Mouse (Mus musculus): Measurements from ENCODE around the gene S100pbp. TPM values are rescaled to one million over a fixed set of nuclear protein-coding genes. Genes with fewer than 3 reads are reported as not detected.
"Not testable (repeated sequence)": the region's sequence is repeated elsewhere in the genome, so short reads cannot be mapped to it uniquely, and the experiment has no call there.

Gene S100pbp
- polyA plus RNA-seq, 1 experiment from 2014 or later = 23.2 TPM

DNA sequence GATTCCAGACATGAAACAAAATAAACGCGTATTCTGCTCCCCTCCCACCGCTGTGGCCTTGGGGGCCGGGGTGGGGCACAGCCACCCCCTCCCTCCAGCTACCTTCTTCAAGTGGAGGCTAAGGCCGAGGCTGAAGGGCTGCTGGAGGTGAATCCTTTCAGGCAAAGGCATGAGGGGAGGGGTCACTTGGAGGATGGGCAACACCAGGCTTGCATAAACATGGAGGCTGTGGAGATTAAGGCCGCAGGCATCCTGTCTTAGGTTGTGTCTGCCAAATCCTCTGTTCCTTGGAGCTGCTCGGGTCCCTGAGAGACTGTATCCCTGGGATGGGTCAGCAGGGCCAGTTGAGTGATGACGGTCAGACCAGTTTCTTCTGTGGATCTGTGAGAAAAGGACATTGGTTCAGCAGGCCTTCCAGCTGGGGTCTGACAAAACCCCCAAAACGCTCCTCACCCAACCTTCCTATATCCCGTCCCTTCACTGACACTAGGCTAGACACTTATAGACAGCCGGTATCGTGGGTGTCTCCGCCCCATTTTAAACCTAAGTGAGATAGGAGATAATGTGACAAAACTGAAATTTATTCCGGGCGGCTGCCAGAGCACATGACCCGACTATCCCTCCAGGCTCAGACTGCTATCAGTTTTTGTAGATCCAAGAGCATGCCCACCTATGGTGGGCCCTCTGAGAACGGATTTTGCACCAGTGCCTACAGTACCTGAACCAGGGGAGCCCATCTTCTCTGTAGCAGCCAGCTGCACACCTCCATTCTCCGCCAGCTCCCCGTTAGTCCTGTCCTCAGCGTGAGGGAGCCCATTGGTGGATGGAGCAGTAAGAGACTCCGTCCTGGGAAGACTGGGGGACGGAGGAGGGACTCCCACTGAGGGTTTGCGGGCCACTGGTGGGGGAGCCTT, 31.8 kb upstream of the S100pbp start:
- H3K4me3 ChIP-seq (ENCODE audit: low read length) = no peak overlapping the region
- no peak for ATAC-seq (ENCODE audit: low FRiP score, low TSS enrichment)
- H3K9me3 ChIP-seq (ENCODE audit: low read length) = no peaks in the 10 kb centered on the region
- H3K27me3 ChIP-seq (ENCODE audit: insufficient read depth, low read length) = no peaks in the 10 kb centered on the region
- no peak overlapping the region for H3K9ac ChIP-seq (replicated peaks; ENCODE audit: low read length)
- no peak overlapping the region for H3K4me2 ChIP-seq (replicated peaks; ENCODE audit: low read depth, low read length)
- 80% methylated on average over 23 of the region's 23 CpGs for WGBS
- H3K36me3 ChIP-seq (ENCODE audit: insufficient read depth, low read length) = peaks cover 68% of the 10 kb centered on the region
- peaks cover 21% of the 10 kb centered on the region for H3K4me1 ChIP-seq (ENCODE audit: insufficient read depth, low read length)
- no peak overlapping the region for H3K27ac ChIP-seq (ENCODE audit: low read length)

DNA sequence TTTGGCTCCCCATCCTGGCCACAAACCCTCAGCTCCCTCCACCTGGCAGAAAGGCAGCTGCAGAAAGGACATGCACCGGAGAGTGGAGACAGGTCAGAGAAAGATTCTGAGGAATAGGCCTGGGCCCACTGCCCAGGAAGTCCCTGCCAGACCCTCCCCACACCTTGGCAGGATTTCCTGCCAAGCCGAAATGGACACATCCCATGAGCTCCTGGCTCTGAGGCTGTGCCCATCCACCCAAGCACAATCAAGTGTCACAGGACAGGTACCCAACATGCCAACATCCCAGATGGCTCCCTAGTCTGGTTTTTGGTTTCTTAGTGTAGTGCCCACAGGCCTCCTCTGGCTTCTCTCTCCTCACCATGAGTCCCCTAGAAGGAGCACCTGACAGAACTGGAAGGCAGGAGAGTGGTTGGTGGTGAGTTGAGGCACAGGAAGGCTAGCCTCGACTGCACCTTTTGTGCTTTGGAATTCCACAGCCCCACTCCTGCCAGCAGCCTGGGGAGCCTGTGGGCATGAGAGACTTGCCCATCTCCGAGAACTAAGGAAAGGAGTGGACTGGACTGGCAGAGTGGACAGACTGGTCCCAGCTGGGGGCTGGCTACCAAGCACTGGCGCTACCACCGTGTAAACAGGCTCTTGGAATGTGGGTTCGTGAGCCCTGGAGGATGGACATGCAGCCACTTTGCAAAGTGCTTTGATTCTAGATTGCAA, 31.0 kb upstream of the S100pbp start:
- 78% methylated on average over 7 of the region's 7 CpGs for WGBS
- Histone ChIP-seq H3K9ac (replicated peaks; ENCODE audit: low read length) (no peak overlapping the region), H3K4me3 (ENCODE audit: low read length) (no peak overlapping the region), H3K4me2 (replicated peaks; ENCODE audit: low read depth, low read length) (no peak overlapping the region), H3K9me3 (ENCODE audit: low read length) (no peaks in the 10 kb centered on the region), H3K27ac (ENCODE audit: low read length) (no peak overlapping the region), H3K4me1 (ENCODE audit: insufficient read depth, low read length) (peaks cover 14% of the 10 kb centered on the region), H3K27me3 (ENCODE audit: insufficient read depth, low read length) (no peaks in the 10 kb centered on the region), H3K36me3 (ENCODE audit: insufficient read depth, low read length) (peaks cover 73% of the 10 kb centered on the region)
- no peak for ATAC-seq (ENCODE audit: low FRiP score, low TSS enrichment)

DNA sequence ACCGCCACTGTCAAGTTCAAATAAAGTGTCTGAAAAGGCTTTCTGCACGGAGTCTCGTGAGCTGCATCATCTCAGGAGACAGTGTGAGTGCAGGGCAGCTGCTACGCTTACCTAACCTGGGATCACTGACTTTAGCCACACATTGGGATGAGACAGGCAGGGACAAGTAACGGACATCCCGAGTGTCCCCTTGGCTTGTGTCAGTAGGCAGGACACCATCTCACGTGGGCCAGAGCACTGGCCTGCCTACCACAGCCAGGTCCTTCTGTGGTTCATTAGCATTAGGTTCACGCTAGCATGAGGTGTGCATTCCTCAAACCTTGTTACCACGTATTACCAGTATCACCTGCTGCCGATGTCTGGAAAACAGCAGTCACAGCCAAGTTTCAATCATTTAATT, 29.7 kb upstream of the S100pbp start:
- H3K36me3 ChIP-seq (ENCODE audit: insufficient read depth, low read length) = peaks cover 75% of the 10 kb centered on the region

DNA sequence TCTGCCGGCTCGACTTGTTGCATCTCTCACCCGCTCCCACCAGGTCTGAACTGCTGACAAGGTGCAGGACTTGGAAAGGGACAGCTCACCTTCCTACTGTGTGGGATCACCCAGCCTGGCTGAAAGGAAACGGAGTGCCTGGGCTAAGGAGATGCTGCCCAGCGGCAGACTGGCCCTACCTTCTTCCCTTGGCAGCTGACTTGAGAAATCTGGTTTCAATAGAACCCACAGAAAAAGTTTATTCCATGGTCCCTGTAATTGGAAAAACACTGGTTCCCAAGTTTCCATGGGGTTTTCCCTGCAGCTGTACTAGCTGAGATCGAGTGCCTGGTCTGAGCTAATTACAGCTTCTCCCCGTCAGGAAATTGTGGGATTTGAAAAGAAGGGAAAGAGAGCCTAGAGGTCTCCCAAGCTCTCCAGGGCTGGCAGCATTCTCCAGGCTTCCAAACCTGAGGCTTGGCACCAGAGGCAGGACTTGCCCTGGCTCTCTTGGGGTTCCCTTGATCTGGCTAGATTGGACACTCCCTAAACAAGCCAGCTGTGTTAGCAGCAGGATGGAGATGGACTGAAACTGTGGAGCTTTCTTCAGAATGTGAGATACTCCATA, 29.1 kb upstream of the S100pbp start:
- no peaks in the 10 kb centered on the region for H3K9me3 ChIP-seq (ENCODE audit: low read length)
- H3K27me3 ChIP-seq (ENCODE audit: insufficient read depth, low read length) = no peaks in the 10 kb centered on the region
- WGBS = 80% methylated on average over 7 of the region's 7 CpGs
- H3K27ac ChIP-seq (ENCODE audit: low read length) = no peak overlapping the region
- H3K36me3 ChIP-seq (ENCODE audit: insufficient read depth, low read length) = peaks cover 80% of the 10 kb centered on the region
- H3K9ac ChIP-seq (replicated peaks; ENCODE audit: low read length) = no peak overlapping the region
- peaks cover 10% of the 10 kb centered on the region for H3K4me1 ChIP-seq (ENCODE audit: insufficient read depth, low read length)
- H3K4me2 ChIP-seq (replicated peaks; ENCODE audit: low read depth, low read length) = no peak overlapping the region
- no peak for ATAC-seq (ENCODE audit: low FRiP score, low TSS enrichment)
- no peak overlapping the region for H3K4me3 ChIP-seq (ENCODE audit: low read length)

More for the DNA sequence above, 29.7 kb upstream of the S100pbp start:
- no peak overlapping the region for H3K4me3 ChIP-seq (ENCODE audit: low read length)
- no peaks in the 10 kb centered on the region for H3K9me3 ChIP-seq (ENCODE audit: low read length)
- peaks cover 13% of the 10 kb centered on the region for H3K4me1 ChIP-seq (ENCODE audit: insufficient read depth, low read length)
- no peaks in the 10 kb centered on the region for H3K27me3 ChIP-seq (ENCODE audit: insufficient read depth, low read length)
- WGBS = 88% methylated on average over 10 of the region's 10 CpGs
- no peak overlapping the region for H3K27ac ChIP-seq (ENCODE audit: low read length)
- no peak for ATAC-seq (ENCODE audit: low FRiP score, low TSS enrichment)
- H3K4me2 ChIP-seq (replicated peaks; ENCODE audit: low read depth, low read length) = no peak overlapping the region
- no peak overlapping the region for H3K9ac ChIP-seq (replicated peaks; ENCODE audit: low read length)

DNA sequence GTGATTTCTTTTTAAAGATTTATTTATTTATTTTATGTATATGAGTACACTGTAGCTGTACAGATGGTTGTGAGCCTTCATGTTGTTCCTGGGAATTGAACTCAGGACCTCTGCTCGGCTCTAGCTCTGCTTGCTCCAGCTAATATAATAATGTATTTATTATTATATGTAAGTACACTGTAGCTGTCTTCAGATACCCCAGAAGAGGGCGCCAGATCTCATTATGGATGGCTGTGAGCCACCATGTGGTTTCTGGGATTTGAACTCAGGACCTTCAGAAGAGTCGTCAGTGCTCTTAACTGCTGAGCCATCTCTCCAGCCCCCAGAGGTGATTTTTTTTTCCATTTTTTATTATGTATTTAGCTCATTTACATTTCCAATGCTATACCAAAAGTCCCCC, 23.0 kb upstream of the S100pbp start:
- H3K27me3 ChIP-seq (ENCODE audit: insufficient read depth, low read length); ATAC-seq (ENCODE audit: low FRiP score, low TSS enrichment); H3K27ac ChIP-seq (ENCODE audit: low read length); H3K4me2 ChIP-seq (replicated peaks; ENCODE audit: low read depth, low read length); H3K4me3 ChIP-seq (ENCODE audit: low read length); H3K9me3 ChIP-seq (ENCODE audit: low read length); H3K9ac ChIP-seq (replicated peaks; ENCODE audit: low read length); H3K4me1 ChIP-seq (ENCODE audit: insufficient read depth, low read length): not testable (repeated sequence)
- WGBS = 71% methylated on average over 3 of the region's 3 CpGs
- H3K36me3 ChIP-seq (ENCODE audit: insufficient read depth, low read length) = peaks cover 87% of the 10 kb centered on the region

DNA sequence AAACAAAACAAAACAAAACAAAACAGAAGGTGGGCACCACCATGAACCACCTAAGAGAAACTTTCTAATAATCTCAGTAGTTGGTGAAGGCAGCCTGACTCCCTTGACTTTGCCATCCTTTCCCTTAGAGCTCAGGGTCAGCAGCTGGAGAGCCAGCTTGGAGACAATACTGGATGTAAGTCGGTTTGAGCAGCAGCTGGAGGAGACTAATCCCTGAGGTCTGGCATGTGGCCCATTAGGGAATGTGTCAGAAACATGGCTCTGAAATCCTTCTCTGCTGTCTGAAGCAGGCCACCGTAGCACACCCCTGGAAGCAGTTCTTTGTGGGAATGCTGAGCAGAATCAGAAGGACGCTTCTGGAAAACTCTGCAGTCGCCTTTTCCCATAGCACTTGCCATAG, 21.9 kb upstream of the S100pbp start:
- H3K27ac ChIP-seq (ENCODE audit: low read length) = no peak overlapping the region
- H3K9me3 ChIP-seq (ENCODE audit: low read length) = no peaks in the 10 kb centered on the region
- no peak for ATAC-seq (ENCODE audit: low FRiP score, low TSS enrichment)
- H3K4me1 ChIP-seq (ENCODE audit: insufficient read depth, low read length) = no peaks in the 10 kb centered on the region
- 88% methylated on average over 4 of the region's 4 CpGs for whole genome bisulfite sequencing
- H3K4me2 ChIP-seq (replicated peaks; ENCODE audit: low read depth, low read length) = no peak overlapping the region
- no peaks in the 10 kb centered on the region for H3K27me3 ChIP-seq (ENCODE audit: insufficient read depth, low read length)
- peaks cover 88% of the 10 kb centered on the region for H3K36me3 ChIP-seq (ENCODE audit: insufficient read depth, low read length)
- no peak overlapping the region for H3K4me3 ChIP-seq (ENCODE audit: low read length)
- H3K9ac ChIP-seq (replicated peaks; ENCODE audit: low read length) = no peak overlapping the region

DNA sequence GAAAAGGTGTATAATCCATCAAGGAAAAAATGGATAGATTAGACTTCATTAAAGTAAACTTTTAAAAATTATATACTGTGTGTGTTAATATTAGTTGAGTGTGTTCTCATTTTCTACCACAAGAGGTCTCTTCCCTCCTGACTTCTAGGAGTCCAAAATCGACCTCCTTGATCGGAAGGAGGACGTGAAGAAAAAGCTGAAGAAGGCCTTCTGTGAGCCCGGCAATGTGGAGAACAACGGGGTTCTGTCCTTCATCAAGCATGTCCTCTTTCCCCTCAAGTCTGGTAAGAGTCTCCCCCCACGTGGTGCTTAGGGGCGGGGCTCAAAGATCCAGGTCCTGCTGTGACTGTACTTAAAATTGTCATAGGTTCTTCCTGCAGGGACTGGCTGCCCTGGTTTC, 20.0 kb upstream of the S100pbp start:
- H3K4me1 ChIP-seq (ENCODE audit: insufficient read depth, low read length) = no peaks in the 10 kb centered on the region
- no peaks in the 10 kb centered on the region for H3K27me3 ChIP-seq (ENCODE audit: insufficient read depth, low read length)
- 54% methylated on average over 7 of the region's 7 CpGs for WGBS
- no peak overlapping the region for H3K9ac ChIP-seq (replicated peaks; ENCODE audit: low read length)
- no peak overlapping the region for H3K4me2 ChIP-seq (replicated peaks; ENCODE audit: low read depth, low read length)
- no peak for ATAC-seq (ENCODE audit: low FRiP score, low TSS enrichment)
- peaks cover 87% of the 10 kb centered on the region for H3K36me3 ChIP-seq (ENCODE audit: insufficient read depth, low read length)
- no peak overlapping the region for H3K4me3 ChIP-seq (ENCODE audit: low read length)
- no peak overlapping the region for H3K27ac ChIP-seq (ENCODE audit: low read length)
- H3K9me3 ChIP-seq (ENCODE audit: low read length) = no peaks in the 10 kb centered on the region

DNA sequence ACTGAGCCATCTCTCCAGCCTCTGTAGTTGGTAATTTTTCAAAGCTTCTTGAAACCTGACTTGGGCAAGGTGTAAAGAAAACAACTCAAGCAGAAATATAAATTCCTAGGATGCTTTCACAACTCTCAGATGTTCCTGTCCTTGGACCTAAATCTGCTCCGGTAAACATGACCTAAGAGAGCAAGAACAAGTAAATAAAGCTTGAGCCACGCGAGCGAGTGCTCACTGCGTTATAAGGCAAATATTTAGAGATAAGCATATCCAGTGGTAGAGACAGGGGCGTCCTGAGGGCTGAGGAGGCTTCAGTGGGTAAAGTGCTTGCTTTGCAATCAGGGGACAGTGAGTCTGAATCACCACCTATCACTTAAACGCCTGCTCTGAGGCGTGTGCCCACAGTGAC, 17.3 kb upstream of the S100pbp start:
- H3K4me1 ChIP-seq (ENCODE audit: insufficient read depth, low read length) = no peaks in the 10 kb centered on the region
- no peaks in the 10 kb centered on the region for H3K9me3 ChIP-seq (ENCODE audit: low read length)
- no peak overlapping the region for H3K27ac ChIP-seq (ENCODE audit: low read length)
- peaks cover 84% of the 10 kb centered on the region for H3K36me3 ChIP-seq (ENCODE audit: insufficient read depth, low read length)
- no peak overlapping the region for H3K9ac ChIP-seq (replicated peaks; ENCODE audit: low read length)
- no peaks in the 10 kb centered on the region for H3K27me3 ChIP-seq (ENCODE audit: insufficient read depth, low read length)
- H3K4me3 ChIP-seq (ENCODE audit: low read length) = no peak overlapping the region
- no peak for ATAC-seq (ENCODE audit: low FRiP score, low TSS enrichment)
- WGBS = 87% methylated on average over 8 of the region's 8 CpGs
- H3K4me2 ChIP-seq (replicated peaks; ENCODE audit: low read depth, low read length) = no peak overlapping the region

DNA sequence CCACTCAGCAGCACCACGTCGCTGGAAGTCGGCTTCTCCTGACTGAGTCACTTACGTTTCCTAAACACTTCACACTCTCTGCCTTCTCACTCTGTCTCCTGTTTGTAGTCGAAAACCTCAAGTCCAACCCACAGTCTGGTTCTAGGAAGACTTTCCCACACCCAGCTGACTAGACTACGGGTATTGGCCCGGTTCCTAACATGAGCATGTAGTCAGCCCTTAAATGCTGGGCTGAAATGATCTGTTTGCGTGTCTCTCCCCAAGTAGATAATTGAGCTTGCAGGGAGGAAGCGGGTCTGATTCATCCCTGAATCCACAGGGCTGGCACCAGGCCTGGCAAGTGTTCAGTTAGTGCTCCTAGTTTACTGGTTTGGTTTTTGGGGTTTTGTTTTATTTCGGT, 15.1 kb upstream of the S100pbp start:
- no peak for ATAC-seq (ENCODE audit: low FRiP score, low TSS enrichment)

More for the DNA sequence above, 15.1 kb upstream of the S100pbp start:
- Histone ChIP-seq H3K27me3 (ENCODE audit: insufficient read depth, low read length) (no peaks in the 10 kb centered on the region), H3K4me3 (ENCODE audit: low read length) (no peak overlapping the region), H3K4me2 (replicated peaks; ENCODE audit: low read depth, low read length) (no peak overlapping the region), H3K27ac (ENCODE audit: low read length) (no peak overlapping the region), H3K36me3 (ENCODE audit: insufficient read depth, low read length) (peaks cover 78% of the 10 kb centered on the region), H3K9ac (replicated peaks; ENCODE audit: low read length) (no peak overlapping the region), H3K4me1 (ENCODE audit: insufficient read depth, low read length) (no peaks in the 10 kb centered on the region), H3K9me3 (ENCODE audit: low read length) (no peaks in the 10 kb centered on the region)
- 94% methylated on average over 10 of the region's 10 CpGs for WGBS
